Mouse (Mus musculus): Measurements from ENCODE around the gene Xylt1. TPM values are rescaled to one million over a fixed set of nuclear protein-coding genes. Genes with fewer than 3 reads are reported as not detected.

Xylt1 gene
- polyA plus RNA-seq (2012; rRNA removed) = 14.5 and 21.9 TPM in 2 replicates

- peak in 1 of 2 experiments; percentile 80 for DNase-seq (ENCODE audit: extremely low spot score in 1 of 2, low spot score in 1 of 2)
These were observed at the start of gene Xylt1 for GRCm38 (mm10) chr7:117380418-117381187. Xylt1 (plus strand) TSS chr7:117380979.

DNA sequence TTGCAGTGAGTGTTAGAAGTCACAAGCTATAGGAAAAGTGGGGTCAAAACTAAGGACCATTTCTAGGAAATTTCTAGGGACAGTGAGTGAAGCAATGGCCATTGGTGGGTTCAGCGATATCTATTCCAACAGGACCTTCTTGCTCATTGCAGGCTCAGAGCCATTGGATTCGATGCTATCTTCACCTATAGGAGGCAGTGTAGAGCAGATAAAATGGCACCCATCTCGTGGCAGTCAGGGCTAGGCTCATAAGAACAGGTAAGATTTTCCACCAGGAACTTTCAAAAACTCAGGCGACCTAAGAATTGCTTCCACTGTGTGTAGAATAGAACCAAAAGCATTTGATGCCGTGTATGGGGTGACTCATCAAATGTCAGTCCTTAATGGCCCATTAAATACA, 46.8 kb upstream of the Xylt1 start:
- no peak for DNase-seq (ENCODE audit: extremely low spot score in 1 of 2, low spot score in 1 of 2)

DNA sequence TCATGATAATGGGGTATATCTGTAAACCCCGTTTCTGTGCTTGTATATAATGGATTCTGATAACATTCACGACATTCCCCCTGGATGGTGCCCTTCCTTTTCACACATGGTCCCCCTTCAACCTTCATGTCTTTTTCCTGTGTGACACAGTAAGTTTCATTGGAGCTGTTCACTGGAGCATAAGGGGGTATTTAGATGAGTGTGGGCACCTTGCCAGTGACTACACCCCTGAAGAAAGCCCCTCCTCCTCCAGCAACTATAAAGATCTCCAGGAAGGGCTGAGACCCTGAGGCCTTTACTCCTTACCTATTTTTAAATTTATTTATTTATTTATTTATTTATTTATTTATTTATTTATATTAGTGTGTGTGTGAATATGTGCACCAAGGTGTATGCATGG, 24.5 kb upstream of the Xylt1 start:
- DNase-seq (ENCODE audit: extremely low spot score in 1 of 2, low spot score in 1 of 2) = no peak

GRCm38 (mm10) chr7:117357425-117358194, 23.2 kb upstream of the Xylt1 start:
- DNase-seq (ENCODE audit: extremely low spot score in 1 of 2, low spot score in 1 of 2) = peak; percentile 51 to 68

GRCm38 (mm10) chr7:117361281-117361680, 19.5 kb upstream of the Xylt1 start:
- DNase-seq (ENCODE audit: extremely low spot score in 1 of 2, low spot score in 1 of 2) = no peak

GRCm38 (mm10) chr7:117362493-117362892, 18.3 kb upstream of the Xylt1 start:
- no peak for DNase-seq (ENCODE audit: extremely low spot score in 1 of 2, low spot score in 1 of 2)

GRCm38 (mm10) chr7:117368647-117369289, 12.0 kb upstream of the Xylt1 start:
- no peak for DNase-seq (ENCODE audit: extremely low spot score in 1 of 2, low spot score in 1 of 2)

- DNase-seq (ENCODE audit: extremely low spot score in 1 of 2, low spot score in 1 of 2) = no peak
These were observed 11.4 kb upstream of the Xylt1 start for GRCm38 (mm10) chr7:117369290-117369941.

- DNase-seq (ENCODE audit: extremely low spot score in 1 of 2, low spot score in 1 of 2) = peak in 1 of 2 experiments; percentile 90
These were observed 4.9 kb upstream of the Xylt1 start for GRCm38 (mm10) chr7:117375886-117376309.

DNA sequence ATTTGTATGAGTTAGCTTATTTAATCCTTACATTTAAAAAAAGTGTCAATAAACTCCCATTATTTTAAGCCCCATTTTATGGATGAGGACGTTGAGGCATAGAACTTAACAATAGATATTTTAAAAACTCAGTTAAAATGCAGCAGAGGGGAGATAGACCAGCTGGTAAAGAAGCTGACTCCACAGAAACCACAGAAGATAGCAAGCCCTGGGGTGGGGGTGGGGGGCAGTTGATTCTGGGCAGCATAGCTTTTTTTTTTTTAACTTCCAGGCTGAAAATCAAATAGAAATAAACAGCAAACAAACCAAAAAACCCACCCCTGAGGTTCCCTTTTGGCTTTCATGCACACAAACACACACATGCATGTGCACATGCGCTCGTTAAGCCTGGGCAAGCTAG, 3.6 kb upstream of the Xylt1 start:
- no peak for DNase-seq (ENCODE audit: extremely low spot score in 1 of 2, low spot score in 1 of 2)

- DNase-seq (ENCODE audit: extremely low spot score in 1 of 2, low spot score in 1 of 2) = no peak
These were observed 752 bp upstream of the Xylt1 start for GRCm38 (mm10) chr7:117380036-117380417.

GRCm38 (mm10) chr7:117381188-117381981, 606 bp downstream of the Xylt1 start:
- peak in 1 of 2 experiments; percentile 51 for DNase-seq (ENCODE audit: extremely low spot score in 1 of 2, low spot score in 1 of 2)

DNA sequence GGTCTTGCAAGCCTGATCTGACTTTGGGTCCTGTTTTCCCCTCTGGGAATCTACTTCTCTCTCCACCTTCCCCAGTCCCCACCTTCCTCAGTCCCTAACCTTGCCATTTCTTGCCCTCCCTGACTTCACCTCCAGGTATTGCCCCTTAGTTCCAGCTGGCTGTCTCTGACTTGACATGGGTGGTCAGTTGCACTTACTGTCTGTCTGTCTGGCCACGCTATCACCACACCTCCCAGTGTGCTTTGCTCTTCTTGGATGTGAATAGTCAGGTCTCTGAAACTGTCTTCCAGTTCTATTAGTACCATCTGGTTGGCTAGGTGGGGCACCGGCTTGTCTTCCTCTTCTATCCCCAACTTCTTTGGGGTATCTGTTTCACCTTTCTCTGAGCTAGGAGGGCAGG, 1.2 kb downstream of the Xylt1 start:
- DNase-seq (ENCODE audit: extremely low spot score in 1 of 2, low spot score in 1 of 2) = no peak

DNA sequence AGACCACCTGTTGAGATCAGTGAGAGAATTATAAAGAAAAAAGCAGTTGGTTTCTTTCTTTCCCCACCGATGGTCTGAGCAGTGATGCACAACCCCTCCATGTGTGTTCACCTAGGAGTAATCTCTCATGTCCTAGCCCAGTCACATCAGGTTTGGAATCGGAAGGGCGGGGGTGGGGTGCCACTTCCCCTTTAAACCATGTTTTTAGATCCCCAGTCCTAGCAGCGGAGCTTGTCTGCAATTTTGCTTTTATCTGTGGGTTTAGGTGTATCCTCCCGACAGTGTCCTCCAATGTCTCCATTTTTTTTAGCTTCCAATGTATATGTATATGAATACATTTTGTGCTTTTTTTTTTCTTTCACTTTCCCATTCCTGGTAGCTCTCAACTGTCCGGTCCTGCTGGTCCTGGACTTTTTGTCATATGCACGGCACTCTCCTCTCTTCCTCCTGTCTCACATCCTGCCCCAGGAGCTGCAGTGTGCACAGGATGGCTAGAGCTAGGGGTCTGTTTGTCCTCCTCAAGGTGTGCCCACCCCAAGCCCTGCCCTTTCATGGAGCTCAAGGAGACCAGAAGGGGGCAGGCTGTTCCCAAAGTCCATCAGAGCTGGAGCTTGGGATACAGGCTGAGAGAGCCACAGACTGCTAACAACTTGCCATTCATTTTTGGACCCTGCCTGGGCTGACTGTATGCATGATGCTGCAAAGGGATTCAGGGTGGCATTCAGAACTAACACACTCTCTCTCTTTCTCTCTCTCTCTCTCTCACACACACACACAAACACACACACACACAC, 2.6 kb downstream of the Xylt1 start:
- peak; percentile 43 to 79 for DNase-seq (ENCODE audit: extremely low spot score in 1 of 2, low spot score in 1 of 2)

- DNase-seq (ENCODE audit: extremely low spot score in 1 of 2, low spot score in 1 of 2) = no peak
These were observed 5.6 kb downstream of the Xylt1 start for GRCm38 (mm10) chr7:117386376-117386775.

GRCm38 (mm10) chr7:117388284-117388988, 7.7 kb downstream of the Xylt1 start:
- no peak for DNase-seq (ENCODE audit: extremely low spot score in 1 of 2, low spot score in 1 of 2)

- DNase-seq (ENCODE audit: extremely low spot score in 1 of 2, low spot score in 1 of 2) = no peak
These were observed 8.3 kb downstream of the Xylt1 start for GRCm38 (mm10) chr7:117389048-117389447.

DNA sequence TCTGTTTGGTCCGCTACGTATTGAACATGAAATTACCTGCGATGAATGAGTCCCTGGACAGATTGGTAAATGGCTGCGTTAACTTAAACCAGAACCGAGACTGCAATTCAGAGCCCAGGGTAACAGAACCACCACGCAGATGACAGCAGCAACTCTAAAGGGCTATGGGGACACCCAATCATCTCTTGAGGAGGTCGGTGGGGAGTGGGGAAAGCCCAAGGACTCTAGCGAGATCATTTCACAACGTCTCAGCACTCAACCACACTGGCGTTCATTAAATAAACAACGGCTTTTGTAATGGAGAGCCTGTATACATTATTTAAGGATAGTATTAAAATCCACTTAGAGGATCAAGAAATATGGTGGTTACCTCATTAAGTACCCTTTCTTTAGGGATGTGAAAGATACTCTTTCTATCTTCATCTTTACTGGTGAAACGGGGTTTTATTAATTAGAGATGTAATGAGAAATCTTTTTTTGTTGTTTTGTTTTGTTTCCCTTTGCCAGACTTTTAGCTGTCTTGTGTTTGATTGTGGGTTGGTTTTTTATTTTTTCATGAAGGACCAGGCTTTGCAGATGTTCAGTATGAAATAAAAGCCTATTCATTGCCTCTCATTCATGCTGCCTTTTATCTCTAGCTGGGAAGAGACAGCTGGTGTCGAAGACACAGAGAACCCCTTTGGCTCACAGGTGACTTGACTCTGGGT, 12.2 kb downstream of the Xylt1 start:
- no peak for DNase-seq (ENCODE audit: extremely low spot score in 1 of 2, low spot score in 1 of 2)
